8 mouse cellular contexts compared by ENCODE assay signal in the genomic region with DNA sequence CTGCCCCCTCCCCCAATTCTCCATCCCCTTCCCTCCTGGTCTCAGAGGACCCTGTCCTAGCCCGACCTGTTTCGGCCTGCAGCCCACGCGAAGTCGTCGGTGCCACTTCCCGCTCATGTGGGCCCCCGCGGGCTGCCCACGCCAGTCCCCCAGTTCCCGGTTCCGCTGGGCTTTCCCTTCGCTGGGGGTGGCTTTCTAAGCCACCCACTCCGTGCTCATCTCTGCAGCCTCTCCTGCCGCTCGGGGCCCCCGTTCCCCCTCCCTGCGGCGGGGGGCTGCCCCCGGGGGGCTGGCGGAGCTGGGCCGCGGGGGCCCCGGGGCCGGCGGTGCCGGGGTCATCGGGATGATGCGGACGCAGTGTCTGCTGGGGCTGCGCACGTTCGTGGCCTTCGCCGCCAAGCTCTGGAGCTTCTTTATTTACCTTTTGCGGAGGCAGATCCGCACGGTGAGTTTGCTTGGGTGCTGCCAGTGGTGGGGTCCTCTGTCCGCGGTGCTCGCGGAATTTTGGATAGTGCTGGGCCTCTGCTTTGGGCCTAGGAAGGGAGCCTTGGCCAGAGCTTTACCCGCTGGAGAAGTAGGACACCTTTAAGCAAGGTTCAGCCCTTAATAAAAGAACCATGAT. TPM values are rescaled to one million over a fixed set of nuclear protein-coding genes. Genes with fewer than 3 reads are reported as not detected.
DNase-seq lines count a peak whose midpoint lies in the region; ATAC-seq and TF ChIP-seq lines count a peak whose summit lies in the region.

Gene Ctdnep1 (plus strand): TSS at position 16 of the 622 bp plus-strand sequence.

- no peak; a peak in 1 of 4 replicates for TF ChIP-seq EP300 in MEL (IDR thresholded peaks at IDR 0.05; ENCODE audit: low read depth in 1 of 2, low read length in 2 of 2)

- peak within 1 kb of the TSS; percentile 96 to 98 for H3K4me3 ChIP-seq in MEL (ENCODE audit: control insufficient read depth in 1 of 2, insufficient read depth in 1 of 2, low read depth in 2 of 2, low read length in 2 of 2)
- peak within 1 kb of the TSS; percentile 99 for H3K4me3 ChIP-seq in embryonic facial prominence, embryonic 15.5 days (replicated peaks)
- H3K4me3 ChIP-seq in heart, embryonic 15.5 days: peak within 1 kb of the TSS; percentile 98
- H3K4me3 ChIP-seq in midbrain, embryonic 12.5 days: peak within 1 kb of the TSS; percentile 100

- peak within 1 kb of the TSS; percentile 99 for H3K9ac ChIP-seq in MEL (ENCODE audit: control insufficient read depth, low read depth, low read length, poor library complexity, severe bottlenecking)
- H3K9ac ChIP-seq in embryonic facial prominence, embryonic 15.5 days: peak within 1 kb of the TSS; percentile 97
- peak within 1 kb of the TSS; percentile 100 for H3K9ac ChIP-seq in heart, embryonic 15.5 days
- H3K9ac ChIP-seq in midbrain, embryonic 12.5 days (replicated peaks): peak within 1 kb of the TSS; percentile 99

- TF ChIP-seq POLR2A in MEL (IDR thresholded peaks at IDR 0.05; ENCODE audit: control insufficient read depth in 1 of 2, insufficient read depth in 1 of 2, low read depth in 1 of 2, low read length in 2 of 2, poor library complexity in 1 of 2): peak in 1 of 2 experiments; percentile 49; a peak in 2 of 4 replicates

- H3K27me3 ChIP-seq in MEL (ENCODE audit: control insufficient read depth in 1 of 2, insufficient read depth in 2 of 2, low read length in 2 of 2): no peaks in the 10 kb centered on the region
- H3K27me3 ChIP-seq in embryonic facial prominence, embryonic 15.5 days: no peaks in the 10 kb centered on the region
- H3K27me3 ChIP-seq in heart, embryonic 15.5 days: no peaks in the 10 kb centered on the region
- H3K27me3 ChIP-seq in midbrain, embryonic 12.5 days: no peaks in the 10 kb centered on the region

- peak; percentile 57 for DNase-seq in kidney, postnatal 10 days
- DNase-seq in kidney, postnatal 14 days: no peak
- DNase-seq in MEL (ENCODE audit: low read depth, low spot score): peak; percentile 62
- no peak for DNase-seq in left cerebral cortex, postnatal 10 days (ENCODE audit: extremely low spot score in 1 of 2, low spot score in 2 of 2)
- DNase-seq in ovary, adult 18-20 months (ENCODE audit: low spot score): no peak

- H3K4me1 ChIP-seq in MEL (ENCODE audit: control insufficient read depth in 1 of 2, insufficient read depth in 2 of 2, low read length in 2 of 2): peaks cover 6 to 17% of the 10 kb centered on the region in 2 experiments
- H3K4me1 ChIP-seq in embryonic facial prominence, embryonic 15.5 days: peaks cover 27% of the 10 kb centered on the region
- peaks cover 31% of the 10 kb centered on the region for H3K4me1 ChIP-seq in heart, embryonic 15.5 days (replicated peaks)
- peaks cover 29% of the 10 kb centered on the region for H3K4me1 ChIP-seq in midbrain, embryonic 12.5 days

- peaks cover 45% of the 10 kb centered on the region for H3K79me2 ChIP-seq in MEL (ENCODE audit: control insufficient read depth, insufficient read depth, low read length, poor library complexity)

- intact Hi-C loops in left cerebral cortex, postnatal 10 days (cut with DNase I): no loop called here

- H3K9me3 ChIP-seq in MEL (replicated peaks; ENCODE audit: insufficient read depth, low read length): no peaks in the 10 kb centered on the region
- H3K9me3 ChIP-seq in embryonic facial prominence, embryonic 15.5 days (replicated peaks): no peaks in the 10 kb centered on the region
- no peaks in the 10 kb centered on the region for H3K9me3 ChIP-seq in heart, embryonic 15.5 days (replicated peaks)
- H3K9me3 ChIP-seq in midbrain, embryonic 12.5 days: no peaks in the 10 kb centered on the region

- TF ChIP-seq CTCF in MEL (IDR thresholded peaks at IDR 0.05 in 2 of 3, conservative IDR thresholded peaks at IDR 0.05 in 1 of 3; ENCODE audit: control insufficient read depth in 1 of 3, insufficient read depth in 1 of 3, low read depth in 2 of 3, low read length in 3 of 3, poor library complexity in 1 of 3, severe bottlenecking in 1 of 3): 0 out of 6 replicates have a peak, but pooled peaks of 1 of the 3 experiments have one; percentile 2

- under 1% methylated on average over 36 of the region's 43 CpGs for WGBS in embryonic facial prominence, embryonic 15.5 days
- WGBS in heart, embryonic 15.5 days: under 1% methylated on average over 40 of the region's 43 CpGs
- WGBS in midbrain, embryonic 12.5 days: under 1% methylated on average over 39 of the region's 43 CpGs

- TF ChIP-seq RAD21 in MEL (IDR thresholded peaks at IDR 0.05; ENCODE audit: low read depth, low read length): no peak

- peak within 1 kb of the TSS; percentile 90 for H3K27ac ChIP-seq in MEL (ENCODE audit: control insufficient read depth, low read depth, low read length)
- H3K27ac ChIP-seq in embryonic facial prominence, embryonic 15.5 days (replicated peaks): peak within 1 kb of the TSS; percentile 100
- H3K27ac ChIP-seq in heart, embryonic 15.5 days: peak within 1 kb of the TSS; percentile 100
- H3K27ac ChIP-seq in midbrain, embryonic 12.5 days (replicated peaks): peak within 1 kb of the TSS; percentile 99

- H3K36me3 ChIP-seq in MEL (ENCODE audit: control insufficient read depth in 1 of 2, insufficient read depth in 2 of 2, low read length in 2 of 2): peaks cover 2 to 24% of the 10 kb centered on the region in 2 experiments; a peak in 3 of 4 replicates
- H3K36me3 ChIP-seq in embryonic facial prominence, embryonic 15.5 days: peaks cover 43% of the 10 kb centered on the region
- peaks cover 36% of the 10 kb centered on the region for H3K36me3 ChIP-seq in heart, embryonic 15.5 days
- H3K36me3 ChIP-seq in midbrain, embryonic 12.5 days: peaks cover 48% of the 10 kb centered on the region

- ATAC-seq in embryonic facial prominence, embryonic 15.5 days (ENCODE audit: insufficient number of reproducible peaks, low FRiP score, low TSS enrichment, low read depth): no peak
- no peak for ATAC-seq in heart, embryonic 15.5 days (replicated peaks; ENCODE audit: insufficient number of reproducible peaks, insufficient read depth, low FRiP score, low read depth)
- ATAC-seq in midbrain, embryonic 12.5 days (ENCODE audit: low FRiP score, low read depth): peak; percentile 57

- H3K4me2 ChIP-seq in embryonic facial prominence, embryonic 15.5 days (replicated peaks): peak within 1 kb of the TSS; percentile 80
- H3K4me2 ChIP-seq in heart, embryonic 15.5 days: peak within 1 kb of the TSS; percentile 89
- H3K4me2 ChIP-seq in midbrain, embryonic 12.5 days (replicated peaks): peak within 1 kb of the TSS; percentile 85

TF ChIP-seq in MEL, 35 proteins besides CTCF, POLR2A, EP300 and RAD21:
- TF ChIP-seq NRF1 (IDR thresholded peaks at IDR 0.05; ENCODE audit: insufficient read depth, low read depth, low read length, poor library complexity, severe bottlenecking): no peak; the same call in 1 of the 2 replicates
- 0 out of 2 replicates have a peak, but pooled peaks have one; percentile 3 for TF ChIP-seq NELFE (IDR thresholded peaks at IDR 0.05; ENCODE audit: low read depth, low read length)
- TF ChIP-seq SIN3A (IDR thresholded peaks at IDR 0.05; ENCODE audit: low read length): peak; percentile 54
- no peak for TF ChIP-seq KAT2A (conservative IDR thresholded peaks at IDR 0.05; ENCODE audit: low read depth, low read length)
- TF ChIP-seq POLR2AphosphoS2 (IDR thresholded peaks at IDR 0.05; ENCODE audit: low read length): no peak
- TF ChIP-seq CHD1 (IDR thresholded peaks at IDR 0.05; ENCODE audit: low read depth, low read length): peak; percentile 81
- peak; percentile 73 for TF ChIP-seq MAZ (IDR thresholded peaks at IDR 0.05; ENCODE audit: low read depth, low read length)
- TF ChIP-seq HCFC1 (IDR thresholded peaks at IDR 0.05; ENCODE audit: low read depth, low read length): peak; percentile 41; the same call in 1 of the 2 replicates
- peak; percentile 11; the same call in 1 of the 2 replicates for TF ChIP-seq BHLHE40 (IDR thresholded peaks at IDR 0.05; ENCODE audit: borderline replicate concordance, low read depth, low read length)
- TF ChIP-seq ZMIZ1 (IDR thresholded peaks at IDR 0.05; ENCODE audit: low read depth, low read length): peak; percentile 22; the same call in 1 of the 2 replicates
- peak; percentile 71 for TF ChIP-seq MXI1 (IDR thresholded peaks at IDR 0.05; ENCODE audit: low read depth, low read length)
- TF ChIP-seq CHD2 (IDR thresholded peaks at IDR 0.05; ENCODE audit: low read length): peak; percentile 46

RNA-seq across cellular contexts. Expression of gene Ctdnep1, which starts in this region (rescaled TPM):
- total RNA-seq in MEL (2012; rRNA removed): 47.3 and 49.6 TPM in 2 replicates
- polyA plus RNA-seq in MEL (2012; ENCODE audit: insufficient read depth in 1 of 2, insufficient read length in 2 of 2, low read depth in 1 of 2, low replicate concordance in 2 of 2, missing spikeins in 1 of 2): 100 to 1,000 TPM in 1 of 2 experiments, not detected in 1; 133 TPM
- 31.6 and 34.9 TPM in 2 replicates for polyA plus RNA-seq in embryonic facial prominence, embryonic 15.5 days (2015; fragmentation: Nextera tagmentation; extraction: Ambion mirVana)
- 19.9 and 21.6 TPM in 2 replicates for polyA plus RNA-seq in heart, embryonic 15.5 days (2015; fragmentation: Nextera tagmentation; extraction: Ambion mirVana)
- 100 to 1,000 TPM; 104 to 118 TPM for total RNA-seq in left cerebral cortex, postnatal 10 days (2021)
- 21.4 and 27.5 TPM in 2 replicates for polyA plus RNA-seq in midbrain, embryonic 12.5 days (2016; fragmentation: Nextera tagmentation; extraction: Ambion mirVana)

Comparison
In these comparisons a context has a peak if more than half of its experiments do, and no peak if none do; other contexts are left out.
1. DNase-seq: peak in kidney, postnatal 10 days (single experiment) and MEL (single experiment); none in kidney, postnatal 14 days (single experiment), left cerebral cortex, postnatal 10 days (0 of 2) and ovary, adult 18-20 months (single experiment).
2. Peak in every context shown above with its lines, with median percentiles within 50 percentile points of each other: H3K27ac ChIP-seq, H3K4me3 ChIP-seq, H3K9ac ChIP-seq and H3K4me2 ChIP-seq.